Mouse (Mus musculus) midbrain, embryonic 14.5 days (tissue): Measurements from ENCODE around the gene Ywhag. TPM values are rescaled to one million over a fixed set of nuclear protein-coding genes. Genes with fewer than 3 reads are reported as not detected.

Experiments used
- ATAC-seq: fragments of 200-750 bp; cut with Nextera tagmentation; 2 replicates; pipeline ENCODE4 v1.8.0; 2017; ENCODE audit warnings: moderate number of reproducible peaks, moderate library complexity; ENCODE audit not compliant: low FRiP score, low TSS enrichment
- DNase-seq: peaks from one replicate; pipeline ENCODE4 v3.0.0-alpha.2; 2015
- H3K27ac ChIP-seq: fragments of 300-500 bp; sonication (generic); replicated peaks from 2 replicates; pipeline ENCODE4 v1.5.1; 2014; ENCODE audit warnings: mild to moderate bottlenecking, low read depth, low read length, moderate library complexity
- H3K27me3 ChIP-seq: fragments of 300-500 bp; sonication (generic); 2 replicates; pipeline ENCODE4 v1.6.1; 2014; ENCODE audit warnings: low read length, control low read depth, mixed read lengths; ENCODE audit not compliant: control insufficient read depth, insufficient read depth
- H3K36me3 ChIP-seq: fragments of 300-500 bp; sonication (generic); 2 replicates; pipeline ENCODE4 v1.6.1; 2014; ENCODE audit warnings: low read length, control low read depth; ENCODE audit not compliant: control insufficient read depth, insufficient read depth
- H3K4me1 ChIP-seq: fragments of 300-500 bp; sonication (generic); 2 replicates; pipeline ENCODE4 v1.6.1; 2014; ENCODE audit warnings: mild to moderate bottlenecking, antibody characterized with exemption, low read length, control low read depth; ENCODE audit not compliant: control insufficient read depth, insufficient read depth
- H3K4me2 ChIP-seq: fragments of 300-500 bp; sonication (generic); 2 replicates; pipeline ENCODE4 v1.6.1; 2014; ENCODE audit warnings: mild to moderate bottlenecking, low read length, moderate library complexity
- H3K4me3 ChIP-seq: fragments of 300-500 bp; sonication (generic); replicated peaks from 2 replicates; pipeline ENCODE4 v1.5.1; 2014; ENCODE audit warnings: low read depth, low read length
- H3K9ac ChIP-seq: fragments of 300-500 bp; sonication (generic); replicated peaks from 2 replicates; pipeline ENCODE4 v1.6.1; 2014; ENCODE audit warnings: mild to moderate bottlenecking, low read length, moderate library complexity
- H3K9me3 ChIP-seq: fragments of 300-500 bp; sonication (generic); 2 replicates; pipeline ENCODE4 v1.6.1; 2016; ENCODE audit warnings: low read length, control low read depth, mixed read lengths; ENCODE audit not compliant: control insufficient read depth
- WGBS: fragments of 180-500 bp; shearing (Covaris S2); extraction: QIAGEN DNeasy Blood & Tissue Kit; methylation state at CpG from one replicate; pipeline ENCODE4 v1.1.7; 2014; 5-methylcytosine and 5-hydroxymethylcytosine counted together
- polyA plus RNA-seq: library from polyadenylated mRNA; unstranded; fragments of >200 nt; fragmentation: Nextera tagmentation; extraction: Ambion mirVana; gene quantifications from 2 replicates; pipeline ENCODE4 v1.2.1, GENCODE M21; 2014

Ywhag gene
- polyA plus RNA-seq, 1 experiment from 2014 or later = 420 TPM

- Histone ChIP-seq H3K4me2 (no peak overlapping the region), H3K36me3 (no peaks in the 10 kb centered on the region), H3K27ac (no peak overlapping the region), H3K4me1 (no peaks in the 10 kb centered on the region), H3K4me3 (no peak overlapping the region), H3K27me3 (no peaks in the 10 kb centered on the region), H3K9ac (no peak overlapping the region), H3K9me3 (no peaks in the 10 kb centered on the region)
- ATAC-seq = no peak
- 74% methylated on average over 6 of the region's 6 CpGs for WGBS
- no peak for DNase-seq
Observed at GRCm38 (mm10) chr5:135942710-135943109, 8.3 kb upstream of the Ywhag start.

- DNase-seq (no peak), ATAC-seq (no peak)
- WGBS = 56% methylated on average over 5 of the region's 5 CpGs
- H3K27me3 ChIP-seq = no peaks in the 10 kb centered on the region
- no peaks in the 10 kb centered on the region for H3K9me3 ChIP-seq
- H3K4me3 ChIP-seq = no peak overlapping the region
- no peak overlapping the region for H3K9ac ChIP-seq
- H3K36me3 ChIP-seq = no peaks in the 10 kb centered on the region
- no peak overlapping the region for H3K27ac ChIP-seq
- no peak overlapping the region for H3K4me2 ChIP-seq
- peaks cover under 1% of the 10 kb centered on the region; the same call in 1 of the 2 replicates for H3K4me1 ChIP-seq
Observed at GRCm38 (mm10) chr5:135940587-135940986, 6.2 kb upstream of the Ywhag start.

- Histone ChIP-seq H3K9ac (no peak overlapping the region), H3K4me2 (no peak overlapping the region), H3K27me3 (no peaks in the 10 kb centered on the region), H3K4me3 (no peak overlapping the region), H3K9me3 (no peaks in the 10 kb centered on the region), H3K36me3 (peaks cover 17% of the 10 kb centered on the region), H3K27ac (peak overlapping the region; percentile 97), H3K4me1 (peaks cover 24% of the 10 kb centered on the region)
- 85% methylated on average over 6 of the region's 6 CpGs for WGBS
- ATAC-seq (no peak), DNase-seq (no peak)
Observed at GRCm38 (mm10) chr5:135935641-135936190, 1.3 kb upstream of the Ywhag start.

GRCm38 (mm10) chr5:135935176-135935523 lies 734 bp upstream of the Ywhag start:
- peaks cover 23% of the 10 kb centered on the region for H3K36me3 ChIP-seq
- H3K9me3 ChIP-seq = no peaks in the 10 kb centered on the region
- peak overlapping the region; percentile 95 for H3K9ac ChIP-seq
- 56% methylated on average over 7 of the region's 7 CpGs for WGBS
- DNase-seq = no peak
- no peak; the same call in 1 of the 2 replicates for ATAC-seq
- no peaks in the 10 kb centered on the region for H3K27me3 ChIP-seq
- H3K4me2 ChIP-seq = peak overlapping the region; percentile 75
- H3K27ac ChIP-seq = peak overlapping the region; percentile 97
- peak overlapping the region; percentile 86 for H3K4me3 ChIP-seq
- peaks cover 25% of the 10 kb centered on the region for H3K4me1 ChIP-seq

GRCm38 (mm10) chr5:135933900-135934441 lies 445 bp downstream of the Ywhag start:
- H3K36me3 ChIP-seq = peaks cover 34% of the 10 kb centered on the region
- peak overlapping the region; percentile 75 for H3K4me2 ChIP-seq
- under 1% methylated on average over 35 of the region's 35 CpGs for WGBS
- ATAC-seq (peak; percentile 80), DNase-seq (peak; percentile 84)
- H3K4me3 ChIP-seq = peak overlapping the region; percentile 86
- peak overlapping the region; percentile 97 for H3K27ac ChIP-seq
- H3K9ac ChIP-seq = peak overlapping the region; percentile 95
- no peaks in the 10 kb centered on the region for H3K9me3 ChIP-seq
- H3K27me3 ChIP-seq = no peaks in the 10 kb centered on the region
- H3K4me1 ChIP-seq = peaks cover 25% of the 10 kb centered on the region

GRCm38 (mm10) chr5:135933222-135933899 lies 1.1 kb downstream of the Ywhag start:
- Histone ChIP-seq H3K9me3 (no peaks in the 10 kb centered on the region), H3K36me3 (peaks cover 36% of the 10 kb centered on the region), H3K4me1 (peaks cover 25% of the 10 kb centered on the region), H3K27me3 (no peaks in the 10 kb centered on the region), H3K4me3 (peak overlapping the region; percentile 86), H3K27ac (peak overlapping the region; percentile 97), H3K9ac (peak overlapping the region; percentile 95), H3K4me2 (peak overlapping the region; percentile 75)
- ATAC-seq (no peak), DNase-seq (peak; percentile 67)
- 11% methylated on average over 12 of the region's 12 CpGs for WGBS

GRCm38 (mm10) chr5:135932359-135932758 lies 2.1 kb downstream of the Ywhag start:
- Histone ChIP-seq H3K9me3 (no peaks in the 10 kb centered on the region), H3K4me1 (peaks cover 25% of the 10 kb centered on the region), H3K4me3 (peak overlapping the region; percentile 86), H3K36me3 (peaks cover 43% of the 10 kb centered on the region), H3K4me2 (peak overlapping the region; percentile 75), H3K9ac (peak overlapping the region; percentile 95), H3K27me3 (no peaks in the 10 kb centered on the region), H3K27ac (no peak overlapping the region)
- peak; percentile 65 for DNase-seq
- ATAC-seq = no peak
- WGBS = 52% methylated on average over 2 of the region's 2 CpGs

- H3K27me3 ChIP-seq = no peaks in the 10 kb centered on the region
- ATAC-seq (no peak), DNase-seq (no peak)
- H3K9ac ChIP-seq = peak overlapping the region; percentile 26; the same call in 1 of the 2 replicates
- WGBS = 93% methylated on average over 9 of the region's 9 CpGs
- H3K4me2 ChIP-seq = peak overlapping the region; percentile 75
- H3K9me3 ChIP-seq = no peaks in the 10 kb centered on the region
- H3K27ac ChIP-seq = no peak overlapping the region
- peaks cover 26% of the 10 kb centered on the region for H3K4me1 ChIP-seq
- peaks cover 52% of the 10 kb centered on the region for H3K36me3 ChIP-seq
- peak overlapping the region; percentile 86 for H3K4me3 ChIP-seq
Observed at GRCm38 (mm10) chr5:135931526-135931925, 2.9 kb downstream of the Ywhag start.
